Mouse (Mus musculus): Measurements from ENCODE around the gene 4930513O06Rik. TPM values are rescaled to one million over a fixed set of nuclear protein-coding genes. Genes with fewer than 3 reads are reported as not detected.

Gene 4930513O06Rik
- total RNA-seq (2023; ENCODE audit: inconsistent age): not detected in 4 replicates

DNA sequence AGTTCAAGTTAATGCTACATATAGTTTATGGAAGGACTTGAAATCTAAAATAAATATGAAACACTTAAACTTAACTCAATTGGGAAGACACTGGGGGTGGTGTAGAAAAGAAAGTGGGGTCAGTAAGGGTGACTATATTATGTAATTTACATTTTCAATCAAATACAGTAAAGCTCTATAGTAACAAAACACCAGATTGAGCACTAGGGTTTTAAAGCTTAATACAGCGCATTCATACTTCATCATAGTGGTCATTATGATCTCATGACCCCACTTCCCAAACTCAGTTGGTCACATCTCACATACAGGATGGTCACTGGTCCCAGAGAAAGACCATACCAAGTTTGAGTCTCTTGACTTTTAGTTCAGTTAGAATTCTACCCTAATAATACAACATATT is at the start of gene 4930513O06Rik:
4930513O06Rik (plus strand) TSS at position 301 of the 400 bp plus-strand sequence.

GRCm38 (mm10) chrX:139085077-139085476 is 966 bp upstream of the 4930513O06Rik start, which contains the start of gene Serpina7:
Serpina7 (minus strand) TSS chrX:139085236.

Other genes with a start within 250 kb of the 4930513O06Rik start
- gene Nrk, start 171.8 kb upstream of the 4930513O06Rik start, total RNA-seq (2023; ENCODE audit: inconsistent age): not detected in 4 replicates
- gene Serpina7, start 1.0 kb upstream of the 4930513O06Rik start, total RNA-seq (2023; ENCODE audit: inconsistent age): not detected in 4 replicates
- not detected in 4 replicates for gene 4933428M09Rik, start 93.0 kb downstream of the 4930513O06Rik start, total RNA-seq (2023; ENCODE audit: inconsistent age)
- gene Mum1l1, start 123.8 kb downstream of the 4930513O06Rik start, total RNA-seq (2023; ENCODE audit: inconsistent age): 0.30 TPM in 1 of 4 replicates, not detected in the others
- not detected in 4 replicates for gene Trap1a, start 247.4 kb downstream of the 4930513O06Rik start, total RNA-seq (2023; ENCODE audit: inconsistent age)